Mouse (Mus musculus): ENCODE data around the gene A630023A22Rik.

GRCm38 (mm10) chr14:34089796-34090195 is 12.8 kb downstream of the A630023A22Rik start:
- TF ChIP-seq CTCF (IDR thresholded peaks at IDR 0.05; ENCODE audit: low read depth) (no peak), EP300 (IDR thresholded peaks at IDR 0.05; ENCODE audit: low read depth) (no peak)
